Mouse (Mus musculus) intestine, embryonic 16.5 days (tissue): ENCODE measurements around the gene BC049352. TPM values are rescaled to one million over a fixed set of nuclear protein-coding genes. Genes with fewer than 3 reads are reported as not detected.

Experiments used
- ATAC-seq: fragments of 200-750 bp; cut with Nextera tagmentation; 2 replicates; pipeline ENCODE4 v1.8.0; 2017; ENCODE audit warnings: moderate TSS enrichment, moderate library complexity
- H3K27ac ChIP-seq: fragments of 300-500 bp; sonication (generic); 2 replicates; pipeline ENCODE4 v1.5.1; 2014; ENCODE audit warnings: mild to moderate bottlenecking, low read length
- H3K27me3 ChIP-seq: fragments of 300-500 bp; sonication (generic); replicated peaks from 2 replicates; pipeline ENCODE4 v1.6.1; 2014; ENCODE audit warnings: low read length, control low read depth, mixed read lengths; ENCODE audit not compliant: control insufficient read depth, insufficient read depth
- H3K36me3 ChIP-seq: fragments of 300-500 bp; sonication (generic); 2 replicates; pipeline ENCODE4 v1.6.1; 2014; ENCODE audit warnings: low read length, control low read depth; ENCODE audit not compliant: control insufficient read depth, insufficient read depth
- H3K4me1 ChIP-seq: fragments of 300-500 bp; sonication (generic); 2 replicates; pipeline ENCODE4 v1.6.1; 2014; ENCODE audit warnings: low read length, control low read depth, mixed read lengths; ENCODE audit not compliant: control insufficient read depth, insufficient read depth
- H3K4me2 ChIP-seq: fragments of 300-500 bp; sonication (generic); 2 replicates; pipeline ENCODE4 v1.6.1; 2014; ENCODE audit warnings: low read depth, low read length, control low read depth
- H3K4me3 ChIP-seq: fragments of 300-500 bp; sonication (generic); 2 replicates; pipeline ENCODE4 v1.5.1; 2014; ENCODE audit warnings: mild to moderate bottlenecking, low read length
- H3K9ac ChIP-seq: fragments of 300-500 bp; sonication (generic); 2 replicates; pipeline ENCODE4 v1.6.1; 2014; ENCODE audit warnings: low read depth, low read length
- H3K9me3 ChIP-seq: fragments of 300-500 bp; sonication (generic); 2 replicates; pipeline ENCODE4 v1.6.1; 2016; ENCODE audit warnings: low read length, control low read depth; ENCODE audit not compliant: control insufficient read depth
- WGBS: fragments of 180-500 bp; shearing (Covaris S2); extraction: QIAGEN DNeasy Blood & Tissue Kit; methylation state at CpG from one replicate; pipeline ENCODE4 v1.1.7; 2014; 5-methylcytosine and 5-hydroxymethylcytosine counted together
- polyA plus RNA-seq: library from polyadenylated mRNA; unstranded; fragments of >200 nt; fragmentation: Nextera tagmentation; extraction: Ambion mirVana; gene quantifications from 2 replicates; pipeline ENCODE4 v1.2.1, GENCODE M21; 2015

The BC049352 gene
- polyA plus RNA-seq, 1 experiment from 2014 or later, result 0.15 TPM

- Histone ChIP-seq H3K36me3 (no peaks in the 10 kb centered on the region), H3K27me3 (no peaks in the 10 kb centered on the region), H3K9me3 (no peaks in the 10 kb centered on the region), H3K4me1 (peaks cover 11% of the 10 kb centered on the region; the same call in 1 of the 2 replicates), H3K4me2 (peak within 1 kb of the TSS; percentile 54), H3K9ac (peak within 1 kb of the TSS; percentile 59), H3K27ac (peak within 1 kb of the TSS; percentile 88), H3K4me3 (peak within 1 kb of the TSS; percentile 44)
- peak; percentile 91 for ATAC-seq
- WGBS, result 55% methylated on average over 8 of the region's 8 CpGs
Observed at GRCm38 (mm10) chr9:45203797-45204410, 22.1 kb downstream of the BC049352 start, which contains the start of gene Tmprss4. TSS of gene Tmprss4 (minus strand) at chr9:45204092.

DNA sequence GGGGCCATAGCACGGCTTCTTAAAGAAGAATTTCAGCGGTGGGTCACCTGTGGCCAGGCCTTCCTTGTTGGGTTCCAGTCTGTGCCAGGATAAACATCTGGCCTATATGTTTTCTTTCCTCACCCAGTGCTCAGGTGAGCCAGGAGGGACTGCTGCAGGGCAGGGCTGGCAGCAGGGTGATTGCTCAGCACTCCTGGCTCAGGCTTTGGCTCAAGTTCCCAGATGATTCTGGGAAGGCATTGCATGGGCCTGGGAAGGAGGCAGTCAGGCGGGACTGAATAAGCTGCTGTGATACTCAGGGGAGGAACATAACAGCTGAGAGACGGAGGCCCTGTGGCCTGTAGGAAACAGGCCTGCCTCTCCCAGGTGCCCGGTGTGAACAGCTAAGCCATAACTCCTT, 23.3 kb downstream of the BC049352 start:
- peaks cover 11% of the 10 kb centered on the region; the same call in 1 of the 2 replicates for H3K4me1 ChIP-seq
- no peak for ATAC-seq

GRCm38 (mm10) chr9:45206121-45206520, 24.3 kb downstream of the BC049352 start:
- no peaks in the 10 kb centered on the region for H3K36me3 ChIP-seq
- 73% methylated on average over 4 of the region's 4 CpGs for WGBS
- no peak for ATAC-seq
- H3K4me3 ChIP-seq, result no peak overlapping the region
- H3K9ac ChIP-seq, result no peak overlapping the region
- H3K27ac ChIP-seq, result no peak overlapping the region
- no peaks in the 10 kb centered on the region for H3K27me3 ChIP-seq
- H3K9me3 ChIP-seq, result no peaks in the 10 kb centered on the region
- H3K4me2 ChIP-seq, result no peak overlapping the region
- peaks cover 9% of the 10 kb centered on the region; the same call in 1 of the 2 replicates for H3K4me1 ChIP-seq

More for the DNA sequence above, 23.3 kb downstream of the BC049352 start:
- no peaks in the 10 kb centered on the region for H3K36me3 ChIP-seq
- H3K27ac ChIP-seq, result no peak overlapping the region
- H3K4me2 ChIP-seq, result no peak overlapping the region
- H3K4me3 ChIP-seq, result no peak overlapping the region
- WGBS, result 78% methylated on average over 5 of the region's 5 CpGs
- no peaks in the 10 kb centered on the region for H3K9me3 ChIP-seq
- H3K27me3 ChIP-seq, result no peaks in the 10 kb centered on the region
- no peak overlapping the region for H3K9ac ChIP-seq

DNA sequence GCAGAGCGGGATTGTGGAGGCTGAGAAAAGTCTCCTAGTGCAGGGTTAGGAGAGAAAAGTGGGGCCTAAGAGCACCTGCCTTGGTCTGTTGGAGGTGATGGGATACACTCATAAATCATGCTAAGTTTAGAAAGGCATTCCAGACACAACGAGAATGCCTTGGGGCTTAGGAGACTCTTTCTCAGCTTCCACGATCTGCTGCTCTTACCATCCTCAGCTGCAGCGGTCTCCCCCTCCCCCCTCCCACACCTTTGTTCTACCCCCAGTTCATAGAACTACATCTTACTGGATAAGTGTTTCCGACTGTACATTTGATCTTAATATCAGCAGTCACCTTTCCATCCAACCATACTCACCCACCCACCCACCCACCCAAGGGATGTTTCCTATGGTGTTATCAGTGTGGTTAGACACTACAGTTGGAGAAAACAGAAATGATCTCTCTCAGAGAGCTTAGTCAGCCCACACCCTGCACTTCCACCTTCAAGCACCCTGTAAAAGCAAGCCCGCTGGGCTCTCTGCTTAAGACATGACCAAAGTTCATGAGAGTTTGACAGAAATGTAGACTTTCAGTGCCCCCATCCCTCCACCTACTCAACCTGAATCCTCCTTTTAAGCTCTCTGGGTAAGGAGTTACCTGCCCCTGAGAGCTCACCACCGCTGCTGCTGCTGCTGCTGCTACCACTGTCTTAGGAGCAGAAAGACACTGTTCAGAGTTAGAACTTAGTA, 25.4 kb downstream of the BC049352 start:
- 66% methylated on average over 7 of the region's 7 CpGs for WGBS
- Histone ChIP-seq H3K27ac (no peak overlapping the region), H3K4me3 (no peak overlapping the region), H3K27me3 (no peaks in the 10 kb centered on the region), H3K4me2 (no peak overlapping the region), H3K9me3 (no peaks in the 10 kb centered on the region), H3K36me3 (no peaks in the 10 kb centered on the region), H3K9ac (no peak overlapping the region), H3K4me1 (0 out of 2 replicates have a peak, but pooled peaks cover 6% of the 10 kb centered on the region)
- no peak for ATAC-seq

DNA sequence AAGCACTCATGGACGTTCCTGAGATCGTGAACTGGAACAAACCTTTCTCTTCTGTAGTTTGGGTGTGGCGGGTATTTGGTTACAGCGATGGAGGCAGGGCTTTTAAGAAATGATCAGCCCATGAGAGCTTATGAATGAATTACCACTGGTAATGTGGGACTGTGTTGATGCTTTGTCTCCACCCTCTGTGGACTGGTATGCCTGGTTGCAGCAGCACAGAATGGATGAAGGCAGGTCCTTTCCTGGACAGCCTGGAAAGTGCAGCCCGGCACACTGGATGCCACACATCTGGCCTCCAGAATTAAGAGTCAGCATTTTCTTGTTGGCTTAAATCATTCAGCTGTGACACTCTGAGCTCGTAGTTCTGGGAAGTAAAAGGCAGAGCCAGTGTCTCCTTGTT, 30.2 kb downstream of the BC049352 start:
- no peak overlapping the region for H3K9ac ChIP-seq
- H3K27ac ChIP-seq, result no peak overlapping the region
- H3K4me2 ChIP-seq, result no peak overlapping the region
- no peaks in the 10 kb centered on the region for H3K9me3 ChIP-seq
- no peak overlapping the region for H3K4me3 ChIP-seq
- no peaks in the 10 kb centered on the region for H3K4me1 ChIP-seq
- WGBS, result 64% methylated on average over 6 of the region's 6 CpGs
- ATAC-seq, result peak; percentile 33; the same call in 1 of the 2 replicates
- H3K36me3 ChIP-seq, result no peaks in the 10 kb centered on the region
- H3K27me3 ChIP-seq, result no peaks in the 10 kb centered on the region; the same call in 1 of the 2 replicates

- 59% methylated on average over 11 of the region's 11 CpGs for WGBS
- Histone ChIP-seq H3K4me3 (no peak overlapping the region), H3K9ac (no peak overlapping the region), H3K27me3 (no peaks in the 10 kb centered on the region; the same call in 1 of the 2 replicates), H3K9me3 (no peaks in the 10 kb centered on the region), H3K27ac (no peak overlapping the region), H3K36me3 (no peaks in the 10 kb centered on the region), H3K4me1 (no peaks in the 10 kb centered on the region), H3K4me2 (no peak overlapping the region)
- no peak for ATAC-seq
Observed at GRCm38 (mm10) chr9:45215526-45216179, 33.8 kb downstream of the BC049352 start.

DNA sequence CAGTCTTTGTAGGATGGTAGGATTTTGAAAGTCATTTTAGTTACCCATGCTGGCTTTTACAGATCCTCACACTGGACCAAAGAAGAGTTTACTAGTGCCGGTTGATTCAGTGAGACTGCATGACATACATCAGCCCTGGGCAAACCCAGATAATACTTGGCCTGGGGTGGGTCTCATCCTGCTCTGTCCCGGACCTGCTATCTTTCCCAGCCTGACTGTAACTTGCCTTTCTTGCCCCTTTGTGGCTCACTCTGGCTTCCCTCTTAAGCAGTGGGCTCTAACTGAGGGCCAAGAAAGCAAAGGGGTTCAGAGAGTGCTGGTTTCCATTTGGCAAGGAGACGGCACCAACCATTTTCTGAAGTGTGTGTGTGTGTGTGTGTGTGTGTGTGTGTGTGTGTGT, 37.8 kb downstream of the BC049352 start:
- no peaks in the 10 kb centered on the region; the same call in 1 of the 2 replicates for H3K27me3 ChIP-seq
- WGBS, result 81% methylated on average over 3 of the region's 3 CpGs

GRCm38 (mm10) chr9:45221567-45221966, 39.8 kb downstream of the BC049352 start:
- no peaks in the 10 kb centered on the region for H3K36me3 ChIP-seq
- peak; percentile 42; the same call in 1 of the 2 replicates for ATAC-seq
- no peak overlapping the region for H3K4me2 ChIP-seq
- WGBS, result 11% methylated on average over 6 of the region's 6 CpGs
- H3K27ac ChIP-seq, result no peak overlapping the region
- no peaks in the 10 kb centered on the region for H3K4me1 ChIP-seq
- H3K9ac ChIP-seq, result no peak overlapping the region
- H3K9me3 ChIP-seq, result no peaks in the 10 kb centered on the region
- no peaks in the 10 kb centered on the region for H3K27me3 ChIP-seq
- no peak overlapping the region for H3K4me3 ChIP-seq

More for the DNA sequence above, 37.8 kb downstream of the BC049352 start:
- Histone ChIP-seq H3K36me3 (no peaks in the 10 kb centered on the region), H3K4me1 (no peaks in the 10 kb centered on the region), H3K4me3 (no peak overlapping the region), H3K27ac (no peak overlapping the region), H3K4me2 (no peak overlapping the region), H3K9me3 (no peaks in the 10 kb centered on the region), H3K9ac (no peak overlapping the region)
- ATAC-seq, result no peak

GRCm38 (mm10) chr9:45229359-45229758, 47.6 kb downstream of the BC049352 start:
- H3K4me3 ChIP-seq, result no peak overlapping the region
- H3K9ac ChIP-seq, result no peak overlapping the region
- no peaks in the 10 kb centered on the region for H3K4me1 ChIP-seq
- ATAC-seq, result no peak
- no peak overlapping the region for H3K27ac ChIP-seq
- H3K4me2 ChIP-seq, result no peak overlapping the region
- H3K9me3 ChIP-seq, result no peaks in the 10 kb centered on the region
- H3K27me3 ChIP-seq, result no peaks in the 10 kb centered on the region
- 72% methylated on average over 8 of the region's 8 CpGs for WGBS
- no peaks in the 10 kb centered on the region for H3K36me3 ChIP-seq
